In the genomic region with DNA sequence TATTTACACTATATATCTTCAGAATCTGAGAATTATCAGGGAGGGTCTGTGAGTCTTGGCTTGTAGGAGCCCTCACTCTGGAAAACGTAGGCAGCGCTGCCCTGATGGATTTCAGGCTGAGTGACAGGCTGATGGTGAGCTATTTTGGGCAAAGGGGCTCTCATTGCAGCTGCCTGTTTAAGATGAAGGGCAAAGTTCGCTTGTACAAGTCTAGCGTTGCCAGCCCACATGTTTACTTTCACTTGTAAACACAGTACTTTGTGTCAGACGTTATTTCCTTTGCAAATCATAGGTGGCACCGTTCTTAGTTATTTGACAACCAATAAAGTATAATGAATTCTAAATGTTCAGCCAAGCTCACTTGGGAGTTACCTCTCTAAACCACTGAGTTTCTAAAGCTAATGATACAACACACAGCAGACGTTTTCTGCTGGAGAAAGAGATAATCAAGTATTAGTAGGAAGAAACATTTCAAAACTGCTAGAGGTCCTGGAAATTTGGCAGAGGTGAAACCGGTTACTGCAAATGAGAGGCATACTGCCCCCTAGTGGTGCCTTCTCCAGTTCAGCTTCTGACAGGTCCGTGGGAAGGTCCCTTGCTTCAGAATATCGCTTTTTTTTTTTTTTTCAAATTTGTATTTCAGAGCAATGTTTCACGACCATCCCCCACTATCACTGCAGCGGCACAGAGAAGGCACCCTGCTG, we compare ENCODE assay signal across 7 mouse cellular contexts. TPM values are rescaled to one million over a fixed set of nuclear protein-coding genes. Genes with fewer than 3 reads are reported as not detected.
DNase-seq lines count a peak whose midpoint lies in the region; ATAC-seq and TF ChIP-seq lines count a peak whose summit lies in the region.

No protein-coding gene starts in this region.

- 4% methylated on average over 12 of the region's 12 CpGs for WGBS in small intestine, adult 2 months

- no peak overlapping the region for H3K27ac ChIP-seq in small intestine, adult 2 months (ENCODE audit: insufficient read depth, low read depth, low read length)

- no peaks in the 10 kb centered on the region for H3K27me3 ChIP-seq in small intestine, adult 2 months (ENCODE audit: control insufficient read depth, insufficient read depth, low read length)

- TF ChIP-seq POLR2A in small intestine, adult 2 months (IDR thresholded peaks at IDR 0.05; ENCODE audit: low read depth, low read length): no peak

- no peaks in the 10 kb centered on the region for H3K4me1 ChIP-seq in small intestine, adult 2 months (ENCODE audit: control insufficient read depth, insufficient read depth, insufficient read length, low read length)

- peak; percentile 85; the same call in 1 of the 2 replicates for TF ChIP-seq CTCF in small intestine, adult 2 months (IDR thresholded peaks at IDR 0.05; ENCODE audit: extremely low read depth, insufficient read length, insufficient replicate concordance, low read depth, low read length)

- peak; percentile 94 for ATAC-seq in common myeloid progenitor, adult 5-6 weeks (replicated peaks; ENCODE audit: low read depth, poor library complexity, severe bottlenecking)
- peak; percentile 91 for ATAC-seq in megakaryocyte-erythroid progenitor cell, adult 5-6 weeks (replicated peaks; ENCODE audit: low FRiP score, low TSS enrichment, poor library complexity, severe bottlenecking)

- H3K4me3 ChIP-seq in small intestine, adult 2 months (ENCODE audit: low read depth, low read length): no peak overlapping the region

- DNase-seq in adrenal gland, adult 18-20 months (ENCODE audit: low spot score in 2 of 2): peak; percentile 85 to 86
- DNase-seq in gastrocnemius, adult 8-10 months (ENCODE audit: low spot score in 2 of 2): peak; percentile 81 to 86
- DNase-seq in induced T-regulatory cell, adult 2 months (ENCODE audit: low read depth): peak; percentile 88
- DNase-seq in left cerebral cortex, adult 8-10 months (ENCODE audit: low spot score in 2 of 2): peak; percentile 31 to 47

- H3K36me3 ChIP-seq in small intestine, adult 2 months (ENCODE audit: control insufficient read depth, insufficient read depth, low read length): no peaks in the 10 kb centered on the region

RNA-seq across cellular contexts. Expression of a gene that starts 47.7 kb away (rescaled TPM):
- total RNA-seq in adrenal gland, adult 18-20 months (2021): 100 to 1,000 TPM in 1 of 2 experiments, 10 to 100 TPM in 1; 64.5 to 110 TPM
- 17.2 and 18.5 TPM in 2 replicates for total RNA-seq in common myeloid progenitor, adult 5-6 weeks (2017)
- total RNA-seq in gastrocnemius, adult 8-10 months (2022): 100 to 1,000 TPM; 455 to 713 (median 513) TPM
- total RNA-seq in left cerebral cortex, adult 8-10 months (2022): 10 to 100 TPM; 19.5 to 27.0 (median 25.2) TPM
- total RNA-seq in megakaryocyte-erythroid progenitor cell, adult 5-6 weeks (2014; fragmentation: Nextera tagmentation): 20.0 and 24.0 TPM in 2 replicates
- total RNA-seq in megakaryocyte-erythroid progenitor cell, adult 5-6 weeks (2017): 13.2 and 17.9 TPM in 2 replicates
- polyA plus RNA-seq in small intestine, adult 2 months (2012; rRNA removed): 26.3 and 63.1 TPM in 2 replicates

RNA-seq across cellular contexts. Expression of a gene that starts 50.6 kb away (rescaled TPM):
- 1 to 10 TPM; 3.4 to 6.7 TPM for total RNA-seq in adrenal gland, adult 18-20 months (2021)
- total RNA-seq in common myeloid progenitor, adult 5-6 weeks (2017): 8.4 and 10.4 TPM in 2 replicates
- total RNA-seq in gastrocnemius, adult 8-10 months (2022): 1 to 10 TPM; 1.7 to 3.7 (median 2.1) TPM
- total RNA-seq in left cerebral cortex, adult 8-10 months (2022): 1 to 10 TPM; 2.4 to 5.2 (median 3.3) TPM
- total RNA-seq in megakaryocyte-erythroid progenitor cell, adult 5-6 weeks (2014; fragmentation: Nextera tagmentation): 5.1 TPM in 1 of 2 replicates, not detected in the other
- total RNA-seq in megakaryocyte-erythroid progenitor cell, adult 5-6 weeks (2017): 1.4 and 3.3 TPM in 2 replicates
- polyA plus RNA-seq in small intestine, adult 2 months (2012; rRNA removed): 0.44 and 0.95 TPM in 2 replicates

Comparison
In these comparisons a context has a peak if more than half of its experiments do, and no peak if none do; other contexts are left out.
1. RNA of a gene that starts 47.7 kb away (total RNA-seq): 455 to 713 TPM in gastrocnemius, adult 8-10 months; 64.5 to 110 TPM in adrenal gland, adult 18-20 months, 19.5 to 27.0 TPM in left cerebral cortex, adult 8-10 months, 13.2 to 24.0 TPM in megakaryocyte-erythroid progenitor cell, adult 5-6 weeks and 17.2 to 18.5 TPM in common myeloid progenitor, adult 5-6 weeks; every median in the first group is over 4 times any median in the second.
2. Peak in every context shown above with its lines, with median percentiles within 50 percentile points of each other: DNase-seq.